Mouse (Mus musculus) G1E (cell line): ENCODE data around the gene Col25a1. TPM values are rescaled to one million over a fixed set of nuclear protein-coding genes. Genes with fewer than 3 reads are reported as not detected.

Source experiments
- ATAC-seq: 2 replicates; pipeline ENCODE4 v1.8.0; 2016; ENCODE audit warnings: mild to moderate bottlenecking; ENCODE audit not compliant: insufficient number of reproducible peaks, poor library complexity, low FRiP score, severe bottlenecking; ENCODE audit errors: extremely low read depth
- DNase-seq: peaks from one replicate; pipeline ENCODE4 v3.0.0; 2012; ENCODE audit warnings: low spot score
- H3K27me3 ChIP-seq: 2 replicates; pipeline ENCODE4 v1.6.1; 2012; ENCODE audit warnings: mild to moderate bottlenecking, low read length, inconsistent platforms; ENCODE audit not compliant: insufficient read depth
- H3K36me3 ChIP-seq: replicated peaks from 2 replicates; pipeline ENCODE3; 2012; ENCODE audit warnings: mild to moderate bottlenecking, inconsistent platforms
- H3K4me1 ChIP-seq: 2 replicates; pipeline ENCODE4 v1.6.1; 2012; ENCODE audit warnings: low read depth, low read length, inconsistent platforms, mixed read lengths; ENCODE audit not compliant: insufficient read depth
- H3K4me3 ChIP-seq: 2 replicates; pipeline ENCODE4 v1.5.1; 2012; ENCODE audit warnings: low read depth, mild to moderate bottlenecking, inconsistent platforms, low read length, moderate library complexity, mixed read lengths
- H3K9me3 ChIP-seq: replicated peaks from 2 replicates; pipeline ENCODE4 v1.6.1; 2012; ENCODE audit warnings: inconsistent platforms
- CTCF ChIP-seq: IDR thresholded peaks from 2 replicates; pipeline ENCODE4 v1.5.1; 2012; ENCODE audit warnings: low read depth, low read length, inconsistent platforms, mixed read lengths
- GATA1 ChIP-seq: IDR thresholded peaks from 2 replicates; pipeline ENCODE4 v1.6.1; 2012; ENCODE audit warnings: borderline replicate concordance, low read length, inconsistent platforms, mixed read lengths
- GATA2 ChIP-seq: IDR thresholded peaks from 2 replicates; pipeline ENCODE4 v1.6.1; 2012; ENCODE audit warnings: low read depth, low read length, inconsistent platforms, borderline replicate concordance
- POLR2AphosphoS5 ChIP-seq: IDR thresholded peaks from 2 replicates; pipeline ENCODE4 v1.6.1; 2012; ENCODE audit warnings: low read depth, low read length, inconsistent platforms; ENCODE audit not compliant: insufficient replicate concordance
- TAL1 ChIP-seq: conservative IDR thresholded peaks from 2 replicates; pipeline ENCODE4 v1.6.1; 2012; ENCODE audit warnings: low read depth, low read length, inconsistent platforms, mixed read lengths
- polyA plus RNA-seq: library from polyadenylated mRNA; stranded (reverse); fragments of >175 nt; gene quantifications from 2 replicates; pipeline ENCODE4 v1.2.3, GENCODE M21; 2012
- total RNA-seq, 2 experiments: library from RNA; stranded (forward) in 1 of 2; stranded (reverse) in 1 of 2; fragments of 200-1000 nt in 1 of 2; fragments of >200 nt in 1 of 2; fragmentation: Nextera tagmentation in 1 of 2; gene quantifications; 2 replicates each; pipeline ENCODE4 v1.2.3; 2014 to 2017

Col25a1 gene
- total and polyA plus RNA-seq, 3 experiments = 0.22 TPM; not detected in 2

GRCm38 (mm10) chr3:130329833-130330555 is 198.7 kb downstream of the Col25a1 start:
- DNase-seq = no peak

GRCm38 (mm10) chr3:130330556-130330950 is 199.3 kb downstream of the Col25a1 start:
- ATAC-seq (no peak), DNase-seq (no peak)
- Histone ChIP-seq H3K4me3 (no peak overlapping the region), H3K36me3 (no peaks in the 10 kb centered on the region), H3K27me3 (no peaks in the 10 kb centered on the region), H3K4me1 (no peaks in the 10 kb centered on the region), H3K9me3 (peaks cover 14% of the 10 kb centered on the region)
- no peak for TF ChIP-seq GATA1
- TF ChIP-seq TAL1 = no peak
- TF ChIP-seq CTCF = no peak
- TF ChIP-seq GATA2 = no peak
- no peak for TF ChIP-seq POLR2AphosphoS5

More at GRCm38 (mm10) chr3:130329833-130330555, 198.7 kb downstream of the Col25a1 start:
- no peaks in the 10 kb centered on the region for H3K27me3 ChIP-seq
- ATAC-seq = no peak
- no peaks in the 10 kb centered on the region for H3K36me3 ChIP-seq
- H3K9me3 ChIP-seq = peaks cover 14% of the 10 kb centered on the region
- no peaks in the 10 kb centered on the region for H3K4me1 ChIP-seq
- no peak overlapping the region for H3K4me3 ChIP-seq
- no peak for TF ChIP-seq GATA2
- no peak for TF ChIP-seq POLR2AphosphoS5
- no peak for TF ChIP-seq GATA1
- TF ChIP-seq CTCF = no peak
- TF ChIP-seq TAL1 = no peak

GRCm38 (mm10) chr3:130332347-130332913 is 201.1 kb downstream of the Col25a1 start:
- H3K9me3 ChIP-seq = peaks cover 10% of the 10 kb centered on the region
- DNase-seq = no peak
- no peaks in the 10 kb centered on the region for H3K27me3 ChIP-seq
- ATAC-seq = no peak
- no peaks in the 10 kb centered on the region for H3K4me1 ChIP-seq
- no peaks in the 10 kb centered on the region for H3K36me3 ChIP-seq
- no peak overlapping the region for H3K4me3 ChIP-seq
- TF ChIP-seq TAL1 = no peak
- TF ChIP-seq CTCF = no peak
- no peak for TF ChIP-seq GATA2
- TF ChIP-seq GATA1 = no peak
- no peak for TF ChIP-seq POLR2AphosphoS5

- no peak for DNase-seq
- Histone ChIP-seq H3K4me3 (no peak overlapping the region), H3K27me3 (no peaks in the 10 kb centered on the region), H3K9me3 (peaks cover 30% of the 10 kb centered on the region), H3K36me3 (no peaks in the 10 kb centered on the region), H3K4me1 (no peaks in the 10 kb centered on the region)
- TF ChIP-seq GATA1 (no peak), GATA2 (no peak), POLR2AphosphoS5 (no peak), CTCF (no peak), TAL1 (no peak)
- ATAC-seq = no peak
These were observed 206.6 kb downstream of the Col25a1 start for GRCm38 (mm10) chr3:130337857-130338256.

- DNase-seq (no peak), ATAC-seq (no peak)
- H3K9me3 ChIP-seq = peaks cover 30% of the 10 kb centered on the region
These were observed 207.1 kb downstream of the Col25a1 start for GRCm38 (mm10) chr3:130338371-130338770.

GRCm38 (mm10) chr3:130350161-130350560 is 218.9 kb downstream of the Col25a1 start:
- Histone ChIP-seq H3K4me1 (no peaks in the 10 kb centered on the region), H3K9me3 (peaks cover 24% of the 10 kb centered on the region), H3K27me3 (no peaks in the 10 kb centered on the region), H3K4me3 (no peak overlapping the region), H3K36me3 (no peaks in the 10 kb centered on the region)
- no peak for DNase-seq
- no peak for ATAC-seq
- TF ChIP-seq POLR2AphosphoS5 (no peak), TAL1 (no peak), GATA2 (no peak), CTCF (no peak), GATA1 (no peak)

More at GRCm38 (mm10) chr3:130338371-130338770, 207.1 kb downstream of the Col25a1 start:
- no peaks in the 10 kb centered on the region for H3K27me3 ChIP-seq
- no peak overlapping the region for H3K4me3 ChIP-seq
- H3K36me3 ChIP-seq = no peaks in the 10 kb centered on the region
- no peaks in the 10 kb centered on the region for H3K4me1 ChIP-seq
- TF ChIP-seq GATA1 = no peak
- TF ChIP-seq GATA2 = no peak
- no peak for TF ChIP-seq TAL1
- no peak for TF ChIP-seq POLR2AphosphoS5
- TF ChIP-seq CTCF = no peak
